Mouse (Mus musculus) limb, embryonic 14.5 days (tissue): ENCODE results near the gene Sfr1. TPM values are rescaled to one million over a fixed set of nuclear protein-coding genes. Genes with fewer than 3 reads are reported as not detected.

Source experiments
- ATAC-seq: fragments of 200-750 bp; cut with Nextera tagmentation; 2 replicates; pipeline ENCODE4 v1.8.0; 2017; ENCODE audit warnings: low read depth, moderate number of reproducible peaks, moderate TSS enrichment; ENCODE audit not compliant: low FRiP score
- DNase-seq: peaks from one replicate; pipeline ENCODE4 v3.0.0-alpha.2; 2015; ENCODE audit warnings: low spot score
- H3K27ac ChIP-seq: fragments of 300-500 bp; sonication (generic); replicated peaks from 2 replicates; pipeline ENCODE4 v1.5.1; 2014; ENCODE audit warnings: low read depth, mild to moderate bottlenecking, low read length, moderate library complexity, mixed read lengths
- H3K27me3 ChIP-seq: fragments of 300-500 bp; sonication (generic); 2 replicates; pipeline ENCODE4 v1.6.1; 2014; ENCODE audit warnings: low read length, mixed read lengths; ENCODE audit not compliant: control insufficient read depth, insufficient read depth
- H3K36me3 ChIP-seq: fragments of 300-500 bp; sonication (generic); 2 replicates; pipeline ENCODE4 v1.6.1; 2014; ENCODE audit warnings: mild to moderate bottlenecking, low read length, moderate library complexity, mixed read lengths; ENCODE audit not compliant: control insufficient read depth, insufficient read depth
- H3K4me1 ChIP-seq: fragments of 300-500 bp; sonication (generic); 2 replicates; pipeline ENCODE4 v1.6.1; 2014; ENCODE audit warnings: antibody characterized with exemption, low read length, mixed read lengths; ENCODE audit not compliant: control insufficient read depth, insufficient read depth
- H3K4me2 ChIP-seq: fragments of 300-500 bp; sonication (generic); replicated peaks from 2 replicates; pipeline ENCODE4 v1.6.1; 2014; ENCODE audit warnings: low read depth, mild to moderate bottlenecking, low read length, moderate library complexity; ENCODE audit not compliant: severe bottlenecking
- H3K4me3 ChIP-seq: fragments of 300-500 bp; sonication (generic); replicated peaks from 2 replicates; pipeline ENCODE4 v1.5.1; 2014; ENCODE audit warnings: low read length
- H3K9ac ChIP-seq: fragments of 300-500 bp; sonication (generic); 2 replicates; pipeline ENCODE4 v1.6.1; 2014; ENCODE audit warnings: mild to moderate bottlenecking, low read depth, low read length, moderate library complexity; ENCODE audit not compliant: severe bottlenecking
- H3K9me3 ChIP-seq: fragments of 300-500 bp; sonication (generic); 2 replicates; pipeline ENCODE4 v1.6.1; 2016; ENCODE audit warnings: low read length; ENCODE audit not compliant: control insufficient read depth
- POLR2A ChIP-seq: fragments of 200-500 bp; IDR thresholded peaks from 2 replicates; pipeline ENCODE4 v1.8.0; 2012; ENCODE audit warnings: inconsistent platforms, mild to moderate bottlenecking, moderate library complexity, borderline replicate concordance; ENCODE audit not compliant: insufficient read depth, insufficient read length; ENCODE audit errors: extremely low read depth
- WGBS: fragments of 180-500 bp; shearing (Covaris S2); extraction: QIAGEN DNeasy Blood & Tissue Kit; methylation state at CpG from one replicate; pipeline ENCODE4 v1.1.7; 2014; 5-methylcytosine and 5-hydroxymethylcytosine counted together
- polyA plus RNA-seq, 2 experiments: library from polyadenylated mRNA; depleted of rRNA in 1 of 2; stranded (reverse) in 1 of 2; unstranded in 1 of 2; fragments of >200 nt; fragmentation: Nextera tagmentation in 1 of 2; extraction: Ambion mirVana in 1 of 2; gene quantifications; 2 replicates each; pipeline versions ENCODE4 v1.2.1 to v1.2.3; 2012 to 2014

Sfr1 gene
- polyA plus RNA-seq, 2 experiments, result 176 to 319 TPM

DNA sequence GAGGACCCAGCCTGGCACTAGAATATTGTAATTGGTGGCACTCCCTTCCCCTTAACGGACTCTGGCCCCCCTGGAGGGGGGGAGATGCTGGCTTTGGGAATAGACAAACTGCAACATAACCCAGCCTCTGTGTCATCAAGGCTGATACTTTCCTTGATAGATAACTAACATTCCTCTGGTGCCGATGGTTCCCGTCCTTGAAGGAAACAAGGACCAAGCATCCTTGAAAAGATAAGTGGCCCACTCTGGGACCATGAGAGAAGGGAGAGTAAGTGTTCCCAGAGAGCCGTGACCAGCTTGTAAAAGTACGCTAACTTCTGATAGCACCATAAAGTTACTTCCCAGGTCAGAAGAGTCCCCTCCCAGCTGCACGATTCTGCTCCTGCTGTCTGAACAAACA is 9.0 kb upstream of the Sfr1 start:
- Histone ChIP-seq H3K4me1 (peaks cover 6% of the 10 kb centered on the region), H3K4me2 (no peak overlapping the region), H3K27ac (no peak overlapping the region), H3K9me3 (no peaks in the 10 kb centered on the region), H3K36me3 (no peaks in the 10 kb centered on the region), H3K9ac (no peak overlapping the region), H3K27me3 (no peaks in the 10 kb centered on the region), H3K4me3 (no peak overlapping the region)
- no peak for DNase-seq
- TF ChIP-seq POLR2A, result no peak
- 51% methylated on average over 6 of the region's 6 CpGs for WGBS
- no peak for ATAC-seq

- Histone ChIP-seq H3K4me3 (no peak overlapping the region), H3K9me3 (no peaks in the 10 kb centered on the region), H3K27ac (no peak overlapping the region), H3K27me3 (no peaks in the 10 kb centered on the region), H3K36me3 (no peaks in the 10 kb centered on the region), H3K4me1 (peaks cover 16% of the 10 kb centered on the region), H3K9ac (no peak overlapping the region), H3K4me2 (no peak overlapping the region)
- no peak for TF ChIP-seq POLR2A
- WGBS, result 77% methylated on average over 4 of the region's 4 CpGs
- DNase-seq (no peak), ATAC-seq (no peak)
Measured at GRCm38 (mm10) chr19:47724903-47725302, 6.6 kb upstream of the Sfr1 start.

- H3K27me3 ChIP-seq, result no peaks in the 10 kb centered on the region
- H3K9ac ChIP-seq, result no peak overlapping the region
- no peaks in the 10 kb centered on the region for H3K9me3 ChIP-seq
- no peak overlapping the region for H3K4me3 ChIP-seq
- TF ChIP-seq POLR2A, result no peak
- H3K36me3 ChIP-seq, result no peaks in the 10 kb centered on the region
- no peak overlapping the region for H3K27ac ChIP-seq
- ATAC-seq, result no peak
- DNase-seq, result no peak
- H3K4me1 ChIP-seq, result peaks cover 23% of the 10 kb centered on the region
- no peak overlapping the region for H3K4me2 ChIP-seq
- 49% methylated on average over 7 of the region's 7 CpGs for WGBS
Measured at GRCm38 (mm10) chr19:47725643-47726140, 5.8 kb upstream of the Sfr1 start.

DNA sequence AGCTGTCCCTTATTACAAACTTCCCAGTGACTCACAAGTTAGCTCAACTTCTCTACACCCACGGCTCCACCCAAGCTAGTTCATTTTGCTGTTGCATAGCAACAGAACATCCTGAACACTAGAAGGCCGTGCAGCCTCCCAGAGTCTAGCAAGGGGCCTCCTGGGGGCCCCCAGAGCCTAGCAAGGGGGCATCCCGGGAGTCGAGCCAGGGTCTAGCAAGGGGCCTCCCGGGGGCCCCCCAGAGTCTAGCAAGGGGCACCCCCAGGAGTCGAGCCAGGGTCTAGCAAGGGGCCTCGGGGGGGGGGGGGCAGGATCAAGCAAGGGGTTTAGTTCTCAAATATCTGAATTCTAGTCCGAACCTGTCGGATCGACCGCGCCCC is 801 bp upstream of the Sfr1 start:
- DNase-seq (peak; percentile 94), ATAC-seq (peak; percentile 68)
- Histone ChIP-seq H3K4me1 (peaks cover 23% of the 10 kb centered on the region), H3K9ac (peak overlapping the region; percentile 82), H3K27ac (peak overlapping the region; percentile 98), H3K4me3 (peak overlapping the region; percentile 76), H3K4me2 (peak overlapping the region; percentile 50), H3K9me3 (no peaks in the 10 kb centered on the region), H3K36me3 (peaks cover 31% of the 10 kb centered on the region), H3K27me3 (no peaks in the 10 kb centered on the region)
- TF ChIP-seq POLR2A, result no peak
- WGBS, result under 1% methylated on average over 12 of the region's 12 CpGs

GRCm38 (mm10) chr19:47731931-47732330 is 449 bp downstream of the Sfr1 start:
- no peaks in the 10 kb centered on the region for H3K27me3 ChIP-seq
- H3K9me3 ChIP-seq, result no peaks in the 10 kb centered on the region
- DNase-seq (peak; percentile 69), ATAC-seq (no peak)
- no peak for TF ChIP-seq POLR2A
- H3K4me3 ChIP-seq, result peak overlapping the region; percentile 76
- peak overlapping the region; percentile 50 for H3K4me2 ChIP-seq
- H3K4me1 ChIP-seq, result peaks cover 22% of the 10 kb centered on the region
- peak overlapping the region; percentile 82 for H3K9ac ChIP-seq
- peaks cover 43% of the 10 kb centered on the region for H3K36me3 ChIP-seq
- WGBS, result 3% methylated on average over 12 of the region's 15 CpGs
- peak overlapping the region; percentile 98 for H3K27ac ChIP-seq

DNA sequence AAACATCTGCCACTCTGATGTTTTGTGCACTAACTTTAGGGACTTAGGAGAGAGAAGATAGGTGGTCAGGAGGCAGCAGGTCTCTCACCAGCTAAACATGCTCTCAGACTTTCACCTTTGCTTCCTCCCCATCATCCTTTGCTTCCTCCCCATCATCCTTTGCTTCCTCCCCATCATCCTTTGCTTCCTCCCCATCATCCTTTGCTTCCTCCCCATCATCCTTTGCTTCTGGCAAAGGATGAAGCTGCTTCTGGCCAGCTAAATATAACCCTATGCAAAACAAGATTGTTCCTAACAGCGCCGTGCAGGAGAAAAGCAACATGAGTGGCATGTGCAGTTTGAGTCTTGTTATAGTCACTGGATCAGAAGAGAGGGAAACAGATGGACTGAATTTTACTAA is 15.6 kb downstream of the Sfr1 start:
- no peaks in the 10 kb centered on the region for H3K36me3 ChIP-seq
- H3K4me1 ChIP-seq, result no peaks in the 10 kb centered on the region
- no peak for ATAC-seq
- no peak overlapping the region for H3K9ac ChIP-seq
- no peak overlapping the region for H3K4me2 ChIP-seq
- no peaks in the 10 kb centered on the region for H3K27me3 ChIP-seq
- H3K4me3 ChIP-seq, result no peak overlapping the region
- no peak for DNase-seq
- H3K27ac ChIP-seq, result no peak overlapping the region
- no peaks in the 10 kb centered on the region for H3K9me3 ChIP-seq
- 86% methylated on average over 2 of the region's 2 CpGs for WGBS
- no peak for TF ChIP-seq POLR2A
